Mouse (Mus musculus) liver, adult 2 months (tissue): ENCODE measurements around the gene Tdg. TPM values are rescaled to one million over a fixed set of nuclear protein-coding genes. Genes with fewer than 3 reads are reported as not detected.
A peak's percentile ranks its signal among the peaks of the same experiment; 100 is the strongest.

Source experiments
- DNase-seq: peaks from one replicate; pipeline ENCODE4 v3.0.0-alpha.2; 2011; ENCODE audit warnings: low read depth, low spot score; ENCODE audit errors: extremely low read depth
- H3K27ac ChIP-seq: fragments of 200-500 bp; replicated peaks from 2 replicates; pipeline ENCODE4 v1.5.1; 2012; ENCODE audit warnings: low read depth, mild to moderate bottlenecking, control low read depth, inconsistent platforms, low read length; ENCODE audit not compliant: insufficient read depth
- H3K27me3 ChIP-seq: fragments of 200-500 bp; 2 replicates; pipeline ENCODE4 v1.6.1; 2012; ENCODE audit warnings: mild to moderate bottlenecking, moderate library complexity, low read length, inconsistent platforms; ENCODE audit not compliant: control insufficient read depth, insufficient read depth
- H3K36me3 ChIP-seq: fragments of 200-500 bp; 2 replicates; pipeline ENCODE4 v1.6.1; 2012; ENCODE audit warnings: low read length, inconsistent platforms; ENCODE audit not compliant: control insufficient read depth, insufficient read depth
- H3K4me1 ChIP-seq: fragments of 200-500 bp; 2 replicates; pipeline ENCODE4 v1.6.1; 2011; ENCODE audit warnings: low read length; ENCODE audit not compliant: control insufficient read depth, insufficient read depth
- H3K4me3 ChIP-seq: fragments of 200-500 bp; 2 replicates; pipeline ENCODE4 v1.5.1; 2011; ENCODE audit warnings: low read depth, mild to moderate bottlenecking, control low read depth, low read length, moderate library complexity; ENCODE audit not compliant: insufficient read depth
- H3K79me2 ChIP-seq: fragments of 200-500 bp; 2 replicates; pipeline ENCODE4 v1.6.1; 2012; ENCODE audit warnings: inconsistent platforms, mild to moderate bottlenecking, low read length, moderate library complexity; ENCODE audit not compliant: control insufficient read depth, insufficient read depth
- H3K9ac ChIP-seq: fragments of 200-500 bp; 2 replicates; pipeline ENCODE4 v1.6.1; 2012; ENCODE audit warnings: low read depth, mild to moderate bottlenecking, control low read depth, inconsistent platforms, low read length
- CTCF ChIP-seq: fragments of 200-500 bp; IDR thresholded peaks from 2 replicates; pipeline ENCODE4 v1.5.1; 2011; ENCODE audit warnings: low read depth, low read length, control low read depth
- POLR2A ChIP-seq: fragments of 200-500 bp; IDR thresholded peaks from 2 replicates; pipeline ENCODE4 v1.6.1; 2011; ENCODE audit warnings: low read length, control low read depth; ENCODE audit not compliant: insufficient read depth; ENCODE audit errors: extremely low read depth
- WGBS: fragments of 180-500 bp; shearing (Covaris S2); methylation state at CpG from one replicate; pipeline ENCODE4 v1.1.7; 2018; 5-methylcytosine and 5-hydroxymethylcytosine counted together
- polyA plus RNA-seq: library from polyadenylated mRNA; depleted of rRNA; stranded (reverse); fragments of >200 nt; gene quantifications from 2 replicates; pipeline ENCODE4 v1.2.3, GENCODE M21; 2012
- total RNA-seq: library from RNA; depleted of rRNA; stranded (reverse); fragments of >200 nt; gene quantifications from 2 replicates; pipeline ENCODE4 v1.2.3, GENCODE M21; 2014

Gene Tdg
- total and polyA plus RNA-seq, 2 experiments = 9.7 to 10.7 TPM

- WGBS = 9% methylated on average over 11 of the region's 11 CpGs
- Histone ChIP-seq H3K27ac (peak overlapping the region; percentile 80), H3K4me1 (peaks cover 9% of the 10 kb centered on the region), H3K4me3 (peak overlapping the region; percentile 60), H3K79me2 (peaks cover 24% of the 10 kb centered on the region), H3K9ac (peak overlapping the region; percentile 72), H3K27me3 (no peaks in the 10 kb centered on the region), H3K36me3 (no peaks in the 10 kb centered on the region)
- TF ChIP-seq CTCF (no peak), POLR2A (no peak)
- no peak for DNase-seq
Observed at GRCm38 (mm10) chr10:82629111-82629585, 480 bp upstream of the Tdg start.

GRCm38 (mm10) chr10:82630497-82630896, 869 bp downstream of the Tdg start:
- 8% methylated on average over 7 of the region's 7 CpGs for WGBS
- Histone ChIP-seq H3K9ac (peak overlapping the region; percentile 92), H3K79me2 (peaks cover 29% of the 10 kb centered on the region), H3K4me1 (peaks cover 8% of the 10 kb centered on the region), H3K27me3 (no peaks in the 10 kb centered on the region), H3K4me3 (peak overlapping the region; percentile 87), H3K27ac (no peak overlapping the region), H3K36me3 (no peaks in the 10 kb centered on the region)
- TF ChIP-seq POLR2A (no peak), CTCF (no peak)
- no peak for DNase-seq

- Histone ChIP-seq H3K4me3 (no peak overlapping the region), H3K4me1 (peaks cover 8% of the 10 kb centered on the region), H3K27me3 (no peaks in the 10 kb centered on the region), H3K79me2 (peaks cover 29% of the 10 kb centered on the region), H3K9ac (no peak overlapping the region), H3K27ac (no peak overlapping the region), H3K36me3 (no peaks in the 10 kb centered on the region)
- no peak for DNase-seq
- TF ChIP-seq CTCF = no peak
- no peak for TF ChIP-seq POLR2A
- 82% methylated on average over 7 of the region's 7 CpGs for WGBS
Observed at GRCm38 (mm10) chr10:82631133-82631532, 1.5 kb downstream of the Tdg start.

- TF ChIP-seq POLR2A (no peak), CTCF (no peak)
- 98% methylated on average over 12 of the region's 12 CpGs for WGBS
- Histone ChIP-seq H3K36me3 (no peaks in the 10 kb centered on the region), H3K27ac (no peak overlapping the region), H3K4me1 (peaks cover 8% of the 10 kb centered on the region), H3K4me3 (no peak overlapping the region), H3K9ac (no peak overlapping the region), H3K79me2 (peaks cover 29% of the 10 kb centered on the region), H3K27me3 (no peaks in the 10 kb centered on the region)
- DNase-seq = no peak
Observed at GRCm38 (mm10) chr10:82632496-82633280, 3.1 kb downstream of the Tdg start.

- Histone ChIP-seq H3K79me2 (peaks cover 29% of the 10 kb centered on the region), H3K4me1 (peaks cover 8% of the 10 kb centered on the region), H3K36me3 (peaks cover 5% of the 10 kb centered on the region; the same call in 1 of the 2 replicates), H3K4me3 (no peak overlapping the region), H3K9ac (no peak overlapping the region), H3K27me3 (no peaks in the 10 kb centered on the region), H3K27ac (no peak overlapping the region)
- 96% methylated on average over 7 of the region's 7 CpGs for WGBS
- TF ChIP-seq CTCF (no peak), POLR2A (no peak)
- no peak for DNase-seq
Observed at GRCm38 (mm10) chr10:82634348-82634747, 4.7 kb downstream of the Tdg start.

GRCm38 (mm10) chr10:82636321-82636720, 6.7 kb downstream of the Tdg start:
- Histone ChIP-seq H3K4me3 (no peak overlapping the region), H3K79me2 (peaks cover 16% of the 10 kb centered on the region), H3K27me3 (no peaks in the 10 kb centered on the region), H3K36me3 (peaks cover 19% of the 10 kb centered on the region; the same call in 1 of the 2 replicates), H3K4me1 (no peaks in the 10 kb centered on the region), H3K9ac (no peak overlapping the region), H3K27ac (no peak overlapping the region)
- DNase-seq = no peak
- WGBS = 96% methylated on average over 3 of the region's 3 CpGs
- TF ChIP-seq CTCF (no peak), POLR2A (no peak)
